Mouse (Mus musculus): Measurements from ENCODE around the gene Gm37240. TPM values are rescaled to one million over a fixed set of nuclear protein-coding genes. Genes with fewer than 3 reads are reported as not detected.

Gene Gm37240
- polyA plus RNA-seq, 1 experiment from 2014 or later = 3.2 TPM

GRCm38 (mm10) chr3:85895020-85895419 lies 7.7 kb upstream of the Gm37240 start:
- no peak for DNase-seq (ENCODE audit: low spot score)
- WGBS = 93% methylated on average over 5 of the region's 5 CpGs
- ATAC-seq (replicated peaks; ENCODE audit: insufficient number of reproducible peaks, low FRiP score, low TSS enrichment, low read depth) = no peak

GRCm38 (mm10) chr3:85891571-85891970 lies 4.3 kb upstream of the Gm37240 start:
- no peaks in the 10 kb centered on the region for H3K4me1 ChIP-seq (ENCODE audit: control insufficient read depth, insufficient read depth, low read length)
- no peak overlapping the region for H3K27ac ChIP-seq (replicated peaks; ENCODE audit: low read depth, low read length)
- no peaks in the 10 kb centered on the region for H3K9me3 ChIP-seq (replicated peaks; ENCODE audit: control insufficient read depth, low read length)
- ATAC-seq (replicated peaks; ENCODE audit: insufficient number of reproducible peaks, low FRiP score, low TSS enrichment, low read depth) (no peak), DNase-seq (ENCODE audit: low spot score) (no peak)
- WGBS = 75% methylated on average over 1 of the region's 1 CpGs
- H3K27me3 ChIP-seq (ENCODE audit: control insufficient read depth, insufficient read depth, low read length) = no peaks in the 10 kb centered on the region; the same call in 1 of the 2 replicates
- H3K9ac ChIP-seq (replicated peaks; ENCODE audit: low read length) = no peak overlapping the region
- no peaks in the 10 kb centered on the region for H3K36me3 ChIP-seq (replicated peaks; ENCODE audit: control insufficient read depth, insufficient read depth, low read depth, low read length)
- no peak overlapping the region for H3K4me2 ChIP-seq (ENCODE audit: low read depth, low read length)
- H3K4me3 ChIP-seq (ENCODE audit: low read depth, low read length) = no peak overlapping the region

More at GRCm38 (mm10) chr3:85895020-85895419, 7.7 kb upstream of the Gm37240 start:
- Histone ChIP-seq H3K27me3 (ENCODE audit: control insufficient read depth, insufficient read depth, low read length) (no peaks in the 10 kb centered on the region), H3K4me1 (ENCODE audit: control insufficient read depth, insufficient read depth, low read length) (no peaks in the 10 kb centered on the region), H3K4me3 (ENCODE audit: low read depth, low read length) (no peak overlapping the region), H3K9me3 (replicated peaks; ENCODE audit: control insufficient read depth, low read length) (no peaks in the 10 kb centered on the region), H3K27ac (replicated peaks; ENCODE audit: low read depth, low read length) (no peak overlapping the region), H3K4me2 (ENCODE audit: low read depth, low read length) (no peak overlapping the region), H3K9ac (replicated peaks; ENCODE audit: low read length) (no peak overlapping the region), H3K36me3 (replicated peaks; ENCODE audit: control insufficient read depth, insufficient read depth, low read depth, low read length) (no peaks in the 10 kb centered on the region)

GRCm38 (mm10) chr3:85888221-85888671 lies 928 bp upstream of the Gm37240 start:
- DNase-seq (ENCODE audit: low spot score) (peak; percentile 14), ATAC-seq (replicated peaks; ENCODE audit: insufficient number of reproducible peaks, low FRiP score, low TSS enrichment, low read depth) (no peak)
- H3K27me3 ChIP-seq (ENCODE audit: control insufficient read depth, insufficient read depth, low read length) = no peaks in the 10 kb centered on the region; the same call in 1 of the 2 replicates
- H3K9me3 ChIP-seq (replicated peaks; ENCODE audit: control insufficient read depth, low read length) = no peaks in the 10 kb centered on the region
- WGBS = 4% methylated on average over 11 of the region's 11 CpGs
- H3K36me3 ChIP-seq (replicated peaks; ENCODE audit: control insufficient read depth, insufficient read depth, low read depth, low read length) = no peaks in the 10 kb centered on the region
- peak overlapping the region; percentile 49 for H3K4me3 ChIP-seq (ENCODE audit: low read depth, low read length)
- no peaks in the 10 kb centered on the region for H3K4me1 ChIP-seq (ENCODE audit: control insufficient read depth, insufficient read depth, low read length)
- H3K9ac ChIP-seq (replicated peaks; ENCODE audit: low read length) = no peak overlapping the region
- no peak overlapping the region; the same call in 1 of the 2 replicates for H3K27ac ChIP-seq (replicated peaks; ENCODE audit: low read depth, low read length)
- peak overlapping the region; percentile 86 for H3K4me2 ChIP-seq (ENCODE audit: low read depth, low read length)

- Histone ChIP-seq H3K27me3 (ENCODE audit: control insufficient read depth, insufficient read depth, low read length) (no peaks in the 10 kb centered on the region; the same call in 1 of the 2 replicates), H3K4me3 (ENCODE audit: low read depth, low read length) (peak overlapping the region; percentile 49), H3K27ac (replicated peaks; ENCODE audit: low read depth, low read length) (no peak overlapping the region), H3K9ac (replicated peaks; ENCODE audit: low read length) (peak overlapping the region; percentile 43), H3K9me3 (replicated peaks; ENCODE audit: control insufficient read depth, low read length) (no peaks in the 10 kb centered on the region), H3K4me2 (ENCODE audit: low read depth, low read length) (peak overlapping the region; percentile 86), H3K4me1 (ENCODE audit: control insufficient read depth, insufficient read depth, low read length) (no peaks in the 10 kb centered on the region), H3K36me3 (replicated peaks; ENCODE audit: control insufficient read depth, insufficient read depth, low read depth, low read length) (no peaks in the 10 kb centered on the region)
- DNase-seq (ENCODE audit: low spot score) = no peak
- no peak for ATAC-seq (replicated peaks; ENCODE audit: insufficient number of reproducible peaks, low FRiP score, low TSS enrichment, low read depth)
- WGBS = 2% methylated on average over 22 of the region's 22 CpGs
Measured at GRCm38 (mm10) chr3:85886636-85887238, 581 bp downstream of the Gm37240 start.

- no peak for ATAC-seq (replicated peaks; ENCODE audit: insufficient number of reproducible peaks, low FRiP score, low TSS enrichment, low read depth)
- Histone ChIP-seq H3K4me2 (ENCODE audit: low read depth, low read length) (no peak overlapping the region; the same call in 1 of the 2 replicates), H3K9me3 (replicated peaks; ENCODE audit: control insufficient read depth, low read length) (no peaks in the 10 kb centered on the region), H3K4me3 (ENCODE audit: low read depth, low read length) (no peak overlapping the region), H3K9ac (replicated peaks; ENCODE audit: low read length) (no peak overlapping the region), H3K27me3 (ENCODE audit: control insufficient read depth, insufficient read depth, low read length) (no peaks in the 10 kb centered on the region; the same call in 1 of the 2 replicates), H3K4me1 (ENCODE audit: control insufficient read depth, insufficient read depth, low read length) (no peaks in the 10 kb centered on the region), H3K36me3 (replicated peaks; ENCODE audit: control insufficient read depth, insufficient read depth, low read depth, low read length) (no peaks in the 10 kb centered on the region), H3K27ac (replicated peaks; ENCODE audit: low read depth, low read length) (no peak overlapping the region)
- DNase-seq (ENCODE audit: low spot score) = no peak
- WGBS = 25% methylated on average over 1 of the region's 1 CpGs
Measured at GRCm38 (mm10) chr3:85885906-85886305, 1.4 kb downstream of the Gm37240 start.

GRCm38 (mm10) chr3:85880687-85881086 lies 6.6 kb downstream of the Gm37240 start:
- no peak overlapping the region for H3K4me3 ChIP-seq (ENCODE audit: low read depth, low read length)
- H3K4me2 ChIP-seq (ENCODE audit: low read depth, low read length) = no peak overlapping the region
- H3K9ac ChIP-seq (replicated peaks; ENCODE audit: low read length) = no peak overlapping the region
- H3K9me3 ChIP-seq (replicated peaks; ENCODE audit: control insufficient read depth, low read length) = no peaks in the 10 kb centered on the region
- DNase-seq (ENCODE audit: low spot score) (no peak), ATAC-seq (replicated peaks; ENCODE audit: insufficient number of reproducible peaks, low FRiP score, low TSS enrichment, low read depth) (no peak)
- H3K27ac ChIP-seq (replicated peaks; ENCODE audit: low read depth, low read length) = no peak overlapping the region
- WGBS = 90% methylated on average over 2 of the region's 2 CpGs
- no peaks in the 10 kb centered on the region for H3K27me3 ChIP-seq (ENCODE audit: control insufficient read depth, insufficient read depth, low read length)
- H3K36me3 ChIP-seq (replicated peaks; ENCODE audit: control insufficient read depth, insufficient read depth, low read depth, low read length) = no peaks in the 10 kb centered on the region
- H3K4me1 ChIP-seq (ENCODE audit: control insufficient read depth, insufficient read depth, low read length) = no peaks in the 10 kb centered on the region

GRCm38 (mm10) chr3:85880068-85880467 lies 7.2 kb downstream of the Gm37240 start:
- Histone ChIP-seq H3K9ac (replicated peaks; ENCODE audit: low read length) (no peak overlapping the region), H3K27ac (replicated peaks; ENCODE audit: low read depth, low read length) (no peak overlapping the region), H3K9me3 (replicated peaks; ENCODE audit: control insufficient read depth, low read length) (no peaks in the 10 kb centered on the region), H3K4me1 (ENCODE audit: control insufficient read depth, insufficient read depth, low read length) (no peaks in the 10 kb centered on the region), H3K4me3 (ENCODE audit: low read depth, low read length) (no peak overlapping the region), H3K36me3 (replicated peaks; ENCODE audit: control insufficient read depth, insufficient read depth, low read depth, low read length) (no peaks in the 10 kb centered on the region), H3K4me2 (ENCODE audit: low read depth, low read length) (no peak overlapping the region), H3K27me3 (ENCODE audit: control insufficient read depth, insufficient read depth, low read length) (no peaks in the 10 kb centered on the region)
- DNase-seq (ENCODE audit: low spot score) (no peak), ATAC-seq (replicated peaks; ENCODE audit: insufficient number of reproducible peaks, low FRiP score, low TSS enrichment, low read depth) (no peak)
- 93% methylated on average over 8 of the region's 8 CpGs for WGBS

GRCm38 (mm10) chr3:85878911-85879310 lies 8.4 kb downstream of the Gm37240 start:
- DNase-seq (ENCODE audit: low spot score) (no peak), ATAC-seq (replicated peaks; ENCODE audit: insufficient number of reproducible peaks, low FRiP score, low TSS enrichment, low read depth) (no peak)
- Histone ChIP-seq H3K36me3 (replicated peaks; ENCODE audit: control insufficient read depth, insufficient read depth, low read depth, low read length) (no peaks in the 10 kb centered on the region), H3K4me1 (ENCODE audit: control insufficient read depth, insufficient read depth, low read length) (no peaks in the 10 kb centered on the region), H3K27ac (replicated peaks; ENCODE audit: low read depth, low read length) (no peak overlapping the region), H3K9ac (replicated peaks; ENCODE audit: low read length) (no peak overlapping the region), H3K4me3 (ENCODE audit: low read depth, low read length) (no peak overlapping the region), H3K27me3 (ENCODE audit: control insufficient read depth, insufficient read depth, low read length) (no peaks in the 10 kb centered on the region), H3K4me2 (ENCODE audit: low read depth, low read length) (no peak overlapping the region), H3K9me3 (replicated peaks; ENCODE audit: control insufficient read depth, low read length) (no peaks in the 10 kb centered on the region)
- WGBS = 83% methylated on average over 5 of the region's 5 CpGs
